Mouse (Mus musculus) heart, postnatal 0 days (tissue): ENCODE measurements around the gene Lrrn2.

Source experiments
- CTCF ChIP-seq: IDR thresholded peaks from 2 replicates; pipeline ENCODE4 v1.5.1; 2016; ENCODE audit warnings: antibody characterized with exemption, control low read depth, low read depth
- EP300 ChIP-seq: IDR thresholded peaks from 2 replicates; pipeline ENCODE4 v1.6.1; 2016; ENCODE audit warnings: antibody characterized with exemption, low read depth

DNA sequence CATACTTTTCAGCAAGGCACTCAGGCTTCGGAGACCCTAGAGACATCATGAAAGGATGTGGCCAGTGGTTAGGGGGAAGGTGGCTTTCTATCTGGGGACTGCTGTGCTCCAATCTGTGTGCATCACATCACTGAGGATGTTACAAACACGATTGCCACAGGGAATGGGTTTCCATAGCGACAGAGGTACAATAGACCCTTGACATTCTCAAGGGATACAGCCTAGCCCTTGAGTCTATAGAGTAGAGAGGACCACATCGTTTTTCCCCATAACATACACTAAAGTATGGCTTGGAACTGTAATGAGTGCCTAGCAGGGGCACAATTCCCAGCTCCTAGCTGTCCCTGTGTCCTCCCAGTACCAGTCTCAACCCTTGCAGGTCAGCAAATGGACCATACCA, 23.4 kb downstream of the Lrrn2 start:
- TF ChIP-seq CTCF (no peak), EP300 (no peak)
